Mouse (Mus musculus) liver, adult (tissue): ENCODE measurements at regions not wholly inside any gene's neighbourhood (a gene's known extent, or its start where the extent isn't known, plus 50 kb on each side); places are given as distances from the start of the nearest gene placed in this dataset.

Source experiments
- GATA4 ChIP-seq: IDR thresholded peaks from 2 replicates; pipeline ENCODE4 v1.6.1; 2014; ENCODE audit warnings: mild to moderate bottlenecking, low read length; ENCODE audit not compliant: insufficient replicate concordance

DNA sequence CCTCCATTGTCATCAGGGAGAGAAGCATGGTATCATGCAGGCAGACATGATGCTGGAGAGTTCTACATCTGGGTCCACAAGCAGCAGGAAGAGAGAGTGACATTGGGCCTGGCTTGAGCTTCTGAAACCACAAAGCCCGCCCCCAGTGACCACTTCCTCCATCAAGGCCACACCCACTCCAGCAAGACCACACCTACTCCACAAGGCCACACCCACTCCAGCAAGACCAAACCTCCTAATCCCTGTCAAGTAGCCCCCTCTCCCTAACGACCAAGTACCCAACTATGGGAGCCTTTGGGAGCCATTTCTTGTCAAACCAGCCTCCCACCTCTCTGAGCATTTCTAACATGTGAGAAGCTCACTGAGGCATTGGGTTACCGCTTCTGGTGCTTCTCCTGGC, 209.6 kb downstream of the Rpap3 start:
- TF ChIP-seq GATA4: no peak

GRCm38 (mm10) chr15:97493340-97493739, 212.3 kb downstream of the Rpap3 start:
- TF ChIP-seq GATA4: no peak

GRCm38 (mm10) chr15:97491796-97492195, 213.8 kb downstream of the Rpap3 start:
- no peak for TF ChIP-seq GATA4

GRCm38 (mm10) chr15:97487425-97487824, 218.2 kb downstream of the Rpap3 start:
- no peak for TF ChIP-seq GATA4

DNA sequence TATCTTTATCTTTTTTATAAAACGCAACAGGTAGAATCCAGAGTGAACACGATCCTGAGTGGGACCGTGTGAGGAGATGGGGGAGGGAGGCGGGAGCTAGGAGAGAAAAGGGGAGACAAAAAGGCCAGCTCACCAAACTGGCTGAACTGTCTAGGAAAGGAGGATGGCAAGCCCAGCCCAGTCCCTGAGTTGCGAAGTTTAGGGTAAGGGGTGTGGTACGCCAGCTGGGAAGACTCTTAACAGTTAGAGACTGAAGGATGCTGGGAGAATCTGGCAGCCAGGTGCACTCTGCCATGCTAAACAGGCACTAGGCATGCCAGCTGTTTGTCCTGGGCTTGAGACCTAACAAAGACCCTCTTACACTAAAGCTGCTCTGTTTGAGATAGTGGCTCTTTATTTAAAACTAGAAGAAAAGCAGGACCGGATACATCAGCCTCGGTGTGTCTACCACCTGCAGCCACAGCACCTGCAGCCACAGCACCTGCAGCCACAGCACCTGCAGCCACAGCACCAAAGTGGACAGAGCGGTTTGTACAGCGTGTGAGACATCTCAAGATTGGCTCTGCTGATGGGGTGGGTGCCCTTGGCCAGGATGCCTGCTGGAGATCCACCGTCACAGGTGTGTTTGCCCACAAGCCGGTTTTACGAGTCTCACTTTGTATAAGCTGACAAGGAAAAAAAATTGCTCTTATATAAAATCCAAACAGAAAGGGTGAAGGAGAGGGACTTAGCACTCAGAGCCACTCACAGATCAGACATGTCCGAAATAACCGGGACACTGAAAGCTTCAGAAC, 225.1 kb upstream of the Amigo2 start:
- no peak for TF ChIP-seq GATA4

DNA sequence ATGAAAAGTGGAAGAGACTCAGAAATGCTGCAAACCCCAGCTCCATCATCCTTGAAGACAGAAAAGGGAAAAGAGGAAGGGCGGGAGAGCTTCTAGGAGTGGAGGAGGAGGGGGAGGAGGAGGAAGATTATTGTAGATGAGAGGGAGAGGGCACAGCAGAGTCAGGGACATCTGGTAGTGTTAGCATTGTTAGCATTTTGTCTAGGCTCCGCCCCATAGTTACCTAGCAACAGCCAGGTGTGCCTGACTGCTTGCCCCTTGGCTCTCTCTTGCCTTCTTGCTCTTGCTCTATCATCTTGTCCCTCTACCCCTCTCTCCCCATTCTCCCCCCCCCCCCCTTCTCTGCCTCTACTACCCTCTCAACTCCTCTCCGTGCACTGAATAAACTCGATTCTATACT, 224.4 kb upstream of the Amigo2 start:
- TF ChIP-seq GATA4: no peak

DNA sequence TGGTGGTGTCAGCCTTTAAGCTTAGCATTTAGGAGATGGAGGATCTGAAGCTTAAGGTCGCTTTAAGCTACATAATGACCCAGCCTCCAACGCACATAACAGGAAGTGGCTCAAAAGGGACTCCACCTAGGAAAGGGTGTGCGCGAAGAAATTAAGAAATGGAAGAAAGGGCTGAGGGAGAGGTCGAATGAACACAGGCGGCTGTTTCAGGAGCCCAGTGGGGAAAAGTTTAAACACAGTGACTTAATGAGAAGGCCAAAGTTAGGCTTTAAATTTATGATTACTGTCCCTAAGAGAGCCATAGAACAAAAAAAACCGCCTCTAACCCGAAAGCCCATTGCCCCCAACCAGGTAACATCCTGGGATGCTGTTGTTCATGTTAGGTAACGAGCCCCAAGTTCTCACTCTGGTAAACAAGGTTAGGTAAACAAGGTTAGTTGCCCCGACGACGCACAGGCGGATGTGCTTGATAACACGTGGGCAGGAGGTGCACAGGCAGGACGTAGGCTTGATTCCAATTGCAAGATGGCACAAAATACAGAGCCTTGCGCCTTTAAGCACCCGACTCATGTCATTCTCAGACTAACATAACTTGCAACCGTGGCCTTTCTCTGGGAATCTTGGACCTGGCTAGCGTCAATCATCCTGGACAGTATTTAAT, 222.7 kb upstream of the Amigo2 start:
- TF ChIP-seq GATA4: no peak

DNA sequence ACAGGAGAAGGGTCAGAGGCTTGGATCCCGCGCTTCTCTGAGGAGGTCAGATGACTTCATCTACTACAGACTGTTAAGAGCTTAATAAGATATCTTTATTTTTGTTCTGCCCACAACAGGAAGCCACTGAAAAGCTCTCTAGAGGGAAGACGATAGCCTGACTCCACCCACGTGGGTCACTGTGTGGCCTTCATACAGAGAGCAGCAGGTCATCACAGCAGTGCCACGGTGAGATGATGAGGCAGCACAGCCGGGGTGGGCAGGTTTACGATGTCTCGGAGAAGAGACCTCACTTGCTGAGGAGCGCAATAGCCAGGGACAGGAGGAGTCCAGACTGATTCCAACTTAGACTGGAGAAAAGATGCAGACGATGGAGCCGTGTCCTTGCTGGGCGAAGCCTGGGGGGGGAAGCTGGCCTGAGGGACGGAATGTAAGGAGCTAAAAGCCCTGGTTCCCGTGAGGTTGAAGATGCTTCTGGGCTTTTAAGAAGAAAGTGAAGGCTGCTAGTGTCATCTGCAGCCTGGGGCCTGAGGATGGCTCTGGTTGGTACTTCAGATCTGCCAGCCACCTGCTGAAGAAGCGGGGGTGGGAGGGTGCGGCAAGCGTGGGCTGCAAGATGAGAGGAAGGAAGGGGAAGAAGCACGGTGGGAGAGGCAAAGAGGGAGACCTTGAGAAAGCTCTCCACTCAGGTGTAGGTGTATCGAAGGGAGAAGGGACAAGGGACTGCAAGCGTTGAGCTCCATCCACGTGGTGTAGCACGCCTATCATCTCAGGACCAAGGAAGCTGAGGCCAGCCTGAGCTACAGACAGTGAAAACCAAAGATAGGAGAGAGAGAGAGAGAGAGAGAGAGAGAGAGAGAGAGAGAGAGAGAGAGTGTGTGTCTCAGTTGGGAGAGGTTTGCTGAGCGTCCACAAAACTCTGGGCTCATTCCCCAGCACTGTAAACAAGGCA, 221.9 kb upstream of the Amigo2 start:
- no peak for TF ChIP-seq GATA4

DNA sequence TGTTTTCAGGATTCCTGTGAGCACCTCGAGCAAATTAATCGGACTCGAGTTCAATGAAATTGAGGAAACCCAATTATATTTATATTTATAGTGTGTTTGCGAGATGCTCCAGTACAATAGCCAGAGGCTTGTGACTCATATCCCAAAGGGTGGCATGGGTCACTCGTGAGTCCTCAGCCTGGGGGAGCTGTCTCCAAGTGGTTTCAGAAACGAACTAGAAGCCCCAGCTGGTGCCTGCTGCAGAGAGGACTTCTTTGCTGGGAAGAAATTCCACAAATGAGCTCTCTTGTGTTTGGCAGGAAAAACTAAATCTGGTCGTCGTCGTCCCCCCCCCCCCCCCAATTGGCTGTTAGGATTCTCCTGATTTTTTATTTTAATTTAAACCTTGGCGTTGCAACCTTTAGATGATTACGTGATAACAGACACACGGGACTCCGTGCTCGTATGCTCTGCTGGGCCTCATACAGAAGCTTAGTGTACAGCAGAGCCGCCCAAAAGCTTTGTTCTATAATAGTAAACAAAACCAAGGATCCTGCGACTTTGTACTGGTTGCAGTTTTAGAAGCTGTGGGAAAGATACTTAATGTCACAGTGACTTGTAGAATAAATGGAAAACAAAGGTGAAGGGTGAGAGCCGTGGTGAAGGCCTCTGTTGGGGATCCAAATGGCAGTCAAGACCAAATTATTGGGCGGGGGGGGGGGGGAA, 220.8 kb upstream of the Amigo2 start:
- no peak for TF ChIP-seq GATA4

DNA sequence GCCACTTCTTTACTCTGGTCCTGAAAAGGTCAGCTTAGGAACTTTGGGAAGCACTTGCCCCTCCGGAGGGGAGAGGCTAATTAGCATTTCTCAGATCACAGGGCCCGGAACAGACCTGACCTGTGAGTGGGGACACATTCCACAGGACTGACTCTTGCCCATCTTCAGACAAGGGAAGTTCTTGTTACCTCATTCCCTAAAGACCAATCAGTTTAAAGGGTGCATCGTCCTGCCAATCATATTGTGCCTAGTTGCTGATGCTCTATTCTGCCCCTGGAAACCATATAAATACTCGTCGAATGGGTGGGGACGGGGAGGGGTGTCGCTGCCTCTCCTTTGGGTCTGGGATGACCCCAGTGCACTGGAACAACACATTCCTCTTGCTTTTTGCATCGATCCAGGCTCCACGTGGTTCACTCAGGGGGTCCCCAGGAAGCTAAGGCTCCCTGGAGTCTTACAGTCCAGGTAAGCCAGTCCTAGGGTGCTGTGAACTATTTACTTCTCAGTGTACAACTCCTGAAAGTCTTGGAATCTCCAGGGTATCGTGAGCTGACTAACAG, 219.9 kb upstream of the Amigo2 start:
- no peak for TF ChIP-seq GATA4

DNA sequence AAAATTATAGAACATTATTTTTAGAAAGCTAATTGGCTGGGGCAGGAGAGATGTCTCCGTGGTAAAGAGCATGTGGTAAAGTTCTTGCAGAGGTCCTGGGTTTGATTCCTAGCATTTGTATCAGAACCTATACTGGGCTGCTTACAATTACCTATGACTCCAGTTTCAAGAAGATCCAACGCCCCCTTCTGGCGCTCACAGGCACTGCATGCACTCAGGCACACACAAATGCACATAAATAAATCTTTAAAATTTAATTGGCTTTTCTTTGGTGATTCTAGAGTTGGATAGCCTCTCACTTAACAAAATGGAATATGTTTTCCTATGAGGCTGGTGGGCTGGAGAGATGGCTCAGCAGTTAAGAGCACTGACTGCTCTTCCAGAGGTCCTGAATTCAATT, 219.0 kb upstream of the Amigo2 start:
- TF ChIP-seq GATA4: no peak

DNA sequence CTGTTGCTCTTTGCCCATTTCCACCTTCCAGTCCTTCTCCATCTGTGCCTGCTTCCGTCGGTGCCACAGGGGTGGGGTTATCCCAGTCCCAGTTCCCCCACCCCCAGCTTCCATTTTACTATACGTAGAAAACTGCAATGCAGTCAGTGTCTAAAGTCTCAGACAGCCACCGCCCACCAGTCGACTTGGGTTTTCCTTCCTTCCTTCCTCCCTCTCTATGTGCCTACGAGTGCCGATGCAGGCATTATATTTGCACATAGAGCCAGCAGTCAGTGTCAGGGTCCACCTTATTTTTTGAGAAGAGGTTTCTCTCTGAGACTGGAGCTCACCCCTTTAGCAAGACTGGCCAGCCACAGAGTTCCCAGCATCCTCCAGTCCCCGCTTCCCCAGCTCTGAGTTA, 218.3 kb upstream of the Amigo2 start:
- no peak for TF ChIP-seq GATA4

DNA sequence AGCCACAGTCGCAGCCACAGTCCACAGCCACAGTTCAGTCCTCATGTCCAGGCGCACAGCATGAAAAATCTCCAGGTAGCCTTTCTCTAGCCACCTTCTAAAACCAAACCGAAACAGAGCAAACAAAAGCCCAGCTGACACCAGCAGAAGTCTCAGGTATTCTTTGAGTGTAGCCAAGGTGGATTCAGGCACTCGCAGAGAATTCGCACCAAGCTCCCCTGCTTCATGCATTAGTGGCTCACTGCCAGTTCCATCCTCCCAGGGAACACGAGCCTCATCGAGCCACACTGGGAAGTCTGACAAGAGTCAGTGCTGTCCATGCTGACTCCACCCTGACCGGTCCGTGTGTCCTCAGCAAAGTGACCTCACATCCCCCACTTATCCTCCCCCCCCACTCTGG, 217.7 kb upstream of the Amigo2 start:
- no peak for TF ChIP-seq GATA4

- TF ChIP-seq GATA4: no peak
These were observed 215.5 kb upstream of the Amigo2 start for GRCm38 (mm10) chr15:97462587-97462986.

- no peak for TF ChIP-seq GATA4
These were observed 214.9 kb upstream of the Amigo2 start for GRCm38 (mm10) chr15:97462006-97462405.

- no peak for TF ChIP-seq GATA4
These were observed 214.0 kb upstream of the Amigo2 start for GRCm38 (mm10) chr15:97461060-97461459.
